Mouse (Mus musculus) activated CD4-positive, CD25-positive, alpha-beta regulatory T cell (primary cell): ENCODE measurements around the gene Hdac5. TPM values are rescaled to one million over a fixed set of nuclear protein-coding genes. Genes with fewer than 3 reads are reported as not detected.

Experiments used
- polyA plus RNA-seq, 2 experiments: library from polyadenylated mRNA; unstranded; fragments of 100-300 nt; shearing (Covaris generic); gene quantifications; one replicate each; pipeline ENCODE4 v1.2.1; 2017

The Hdac5 gene
- 10 to 100 TPM; 23.2 to 25.0 TPM for polyA plus RNA-seq

DNA sequence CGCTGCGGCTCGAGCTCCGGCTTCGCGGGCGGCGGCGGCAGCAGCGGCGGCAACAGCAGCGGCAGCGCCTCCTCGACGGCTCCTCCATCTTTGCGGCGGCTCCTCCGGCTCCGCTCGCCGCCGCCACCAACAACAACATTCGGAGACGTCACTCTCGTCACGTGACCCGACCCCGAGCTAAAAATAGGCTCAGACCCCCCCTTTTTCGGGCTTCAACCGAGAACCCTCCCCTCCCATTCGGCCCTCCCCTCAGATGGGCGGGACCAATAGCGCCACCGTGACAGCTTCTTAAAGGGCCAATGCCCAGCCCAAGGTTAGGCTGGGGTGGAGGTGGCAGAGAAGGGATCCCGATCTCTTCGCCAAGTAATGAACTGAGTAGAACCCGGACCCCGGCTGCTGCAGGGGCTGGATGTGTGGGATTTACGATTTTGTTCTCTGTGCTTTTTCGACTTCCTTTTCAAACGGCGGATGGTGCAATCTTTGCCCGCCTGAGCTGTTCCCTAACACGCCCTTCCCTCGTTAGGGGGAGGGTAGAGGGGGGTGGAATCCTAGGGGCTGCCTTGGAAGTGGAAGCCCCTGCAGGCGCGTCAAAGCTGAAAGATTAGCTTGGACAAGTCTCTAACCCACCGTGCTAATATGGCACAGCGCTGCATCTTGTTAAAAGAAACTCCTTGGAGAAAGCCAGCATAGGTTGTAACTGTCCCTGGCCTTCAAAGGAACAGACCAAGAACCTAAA lies at the start of gene Hdac5:
Hdac5 (minus strand) TSS at position 161 of the 736 bp plus-strand sequence.

GRCm38 (mm10) chr11:102268520-102269244 lies 38.7 kb upstream of the Hdac5 start, which contains the start of gene Asb16:
Asb16 (plus strand) TSS chr11:102268743.

DNA sequence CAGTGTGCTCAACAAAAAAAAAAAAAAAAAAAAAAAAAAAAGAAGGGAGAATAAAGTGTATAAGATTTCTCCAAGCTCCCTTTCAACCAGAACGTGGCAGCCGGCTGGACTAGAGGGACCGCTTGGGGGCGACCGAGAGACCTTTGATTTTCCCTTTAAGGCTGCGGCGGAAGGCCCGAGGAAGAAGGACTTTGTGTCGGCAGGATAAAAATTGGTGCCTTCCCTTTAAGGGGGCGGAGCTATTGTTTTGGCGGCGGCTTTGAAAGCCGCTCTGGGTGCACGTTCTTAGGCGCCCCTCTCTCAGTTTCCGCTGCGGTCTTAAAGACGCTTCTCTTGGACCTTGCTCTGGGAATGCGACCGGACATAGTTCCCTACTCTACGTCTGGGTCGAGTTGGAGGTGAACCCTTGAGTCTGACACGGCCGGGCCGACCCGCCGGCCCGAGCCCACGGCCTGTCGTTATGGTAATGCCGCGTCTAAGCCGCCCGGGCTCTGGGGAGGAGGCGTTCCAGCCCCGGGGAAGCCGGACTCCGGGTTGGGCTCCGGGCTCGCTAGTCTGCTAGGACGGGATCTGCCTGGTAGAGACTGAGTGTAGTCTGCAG lies 18.8 kb upstream of the Hdac5 start, which contains the start of gene BC030867:
BC030867 (plus strand) TSS at position 253 of the 601 bp plus-strand sequence.

DNA sequence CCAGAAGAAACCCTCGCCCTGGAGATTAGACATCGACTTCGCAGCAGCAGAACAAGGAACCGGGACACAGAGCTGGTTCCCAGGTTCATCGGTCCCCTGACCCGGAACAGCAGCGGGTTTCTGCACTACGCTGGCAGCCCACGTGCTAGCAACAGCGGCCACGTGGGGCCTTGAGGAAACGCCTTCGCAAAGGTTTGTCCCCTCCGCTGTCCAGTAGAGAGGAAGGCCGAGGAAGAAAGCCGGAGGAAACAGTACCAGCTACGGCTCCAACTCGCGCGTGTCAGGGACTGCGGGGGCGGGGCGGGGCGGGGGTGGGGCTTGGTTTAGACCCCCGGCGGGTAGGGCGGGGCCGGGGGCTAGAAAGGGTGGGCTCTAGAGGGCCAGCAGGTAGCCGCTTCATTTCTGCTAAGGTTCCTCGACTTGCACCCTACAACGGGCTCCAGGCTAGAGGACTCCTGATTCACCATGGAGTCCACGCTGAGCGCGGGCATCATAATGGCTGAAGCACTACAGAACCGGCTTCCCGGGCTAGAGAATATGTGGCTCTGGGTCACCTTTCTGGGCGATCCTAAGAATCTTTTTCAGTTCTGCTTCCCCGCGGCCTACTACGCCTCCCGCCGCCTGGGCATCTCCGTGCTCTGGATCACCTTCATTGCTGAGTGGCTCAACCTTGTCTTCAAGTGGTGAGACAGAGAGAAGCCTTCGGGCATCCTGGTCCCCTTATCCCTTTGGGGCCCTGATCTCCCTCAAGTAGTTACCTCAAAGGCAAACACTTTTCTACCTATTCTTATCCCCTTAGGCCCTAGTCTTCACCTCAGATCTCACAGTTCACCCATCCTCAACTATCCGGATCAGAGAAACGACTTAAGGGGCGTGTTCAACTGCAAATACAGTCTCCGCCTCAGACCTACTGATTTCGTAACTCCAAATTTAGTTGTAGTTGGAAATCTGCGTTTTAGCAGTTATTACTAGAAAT lies 40.2 kb downstream of the Hdac5 start, which contains the start of gene G6pc3:
G6pc3 (plus strand) TSS at position 160 of the 976 bp plus-strand sequence.

DNA sequence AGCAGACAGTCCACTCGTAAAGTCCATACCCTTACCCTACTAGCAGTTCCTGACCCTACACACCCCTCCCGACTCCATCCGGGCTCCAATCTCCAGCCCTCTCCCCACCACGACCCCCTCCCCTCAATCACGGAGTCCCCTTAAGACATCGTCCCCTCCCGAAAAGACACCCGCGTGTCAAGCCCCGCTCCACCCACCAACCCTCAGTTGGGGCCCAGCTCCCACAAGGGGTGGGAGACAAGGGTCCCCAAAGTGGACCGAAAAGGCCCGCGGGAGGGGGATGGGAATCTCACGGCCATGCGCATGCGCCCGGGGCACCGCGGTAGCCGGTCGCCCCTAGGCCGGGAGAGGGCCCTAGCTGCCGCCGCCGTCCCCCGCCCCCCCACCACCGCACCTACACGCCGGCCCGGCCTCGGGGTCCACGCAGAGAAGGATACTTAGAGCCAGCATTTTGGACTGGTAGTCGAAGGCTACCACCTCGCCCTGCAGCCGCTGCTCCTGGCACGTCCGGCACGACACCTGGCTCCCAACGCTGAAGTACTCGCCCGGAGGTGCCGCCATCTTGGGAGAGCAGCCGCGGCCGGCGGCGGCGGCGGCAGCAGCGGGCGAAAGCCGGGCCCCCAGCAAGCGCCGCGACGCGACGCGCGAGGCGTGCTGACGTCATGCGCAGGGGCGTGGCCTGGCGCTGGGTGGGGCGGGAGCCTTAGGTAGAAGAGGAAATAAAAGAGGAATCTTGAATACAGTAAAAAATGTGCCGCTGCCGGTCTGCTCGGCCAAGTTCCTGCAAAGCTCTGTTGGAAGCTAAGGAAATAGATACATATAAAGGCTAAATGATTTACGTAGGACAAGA lies 45.1 kb downstream of the Hdac5 start, which contains the start of gene Lsm12:
Lsm12 (minus strand) TSS at position 651 of the 850 bp plus-strand sequence.

DNA sequence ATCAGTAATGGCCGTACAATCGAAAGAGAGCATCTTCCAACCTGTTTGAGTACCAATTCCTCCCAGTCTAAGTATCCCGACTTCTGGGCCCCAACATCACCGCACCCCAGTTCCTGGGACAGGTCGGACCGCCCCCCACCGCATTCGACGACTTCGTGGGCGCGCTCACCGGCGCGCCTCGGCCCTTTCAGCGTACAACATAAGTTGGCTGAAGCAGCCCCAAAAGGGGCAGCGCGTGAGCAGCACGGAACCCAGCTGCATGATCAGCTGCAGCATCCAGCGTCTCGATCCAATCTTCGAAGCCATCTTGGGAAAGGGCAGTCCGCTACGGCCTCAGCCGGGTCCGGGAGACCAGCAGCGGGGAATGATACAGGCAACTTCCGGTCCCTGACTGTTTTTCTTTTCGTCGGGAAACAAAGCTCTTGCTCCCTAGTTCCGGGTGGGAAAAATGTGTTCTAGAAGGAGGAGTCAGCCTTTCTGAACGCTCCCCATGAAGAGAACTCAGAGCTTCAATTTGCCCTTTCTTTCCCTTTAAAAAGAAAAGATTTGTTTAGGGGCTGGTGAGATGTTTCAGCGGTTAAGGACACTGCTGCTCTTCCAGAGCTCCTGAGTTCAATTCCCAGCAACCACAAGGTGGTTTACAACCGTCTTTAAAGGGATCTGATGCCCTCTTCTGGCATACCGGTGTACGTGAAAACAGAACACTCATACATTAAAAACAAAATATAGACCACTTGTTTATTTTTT lies 73.8 kb downstream of the Hdac5 start, which contains the start of gene Tmem101:
Tmem101 (minus strand) TSS at position 366 of the 747 bp plus-strand sequence.

DNA sequence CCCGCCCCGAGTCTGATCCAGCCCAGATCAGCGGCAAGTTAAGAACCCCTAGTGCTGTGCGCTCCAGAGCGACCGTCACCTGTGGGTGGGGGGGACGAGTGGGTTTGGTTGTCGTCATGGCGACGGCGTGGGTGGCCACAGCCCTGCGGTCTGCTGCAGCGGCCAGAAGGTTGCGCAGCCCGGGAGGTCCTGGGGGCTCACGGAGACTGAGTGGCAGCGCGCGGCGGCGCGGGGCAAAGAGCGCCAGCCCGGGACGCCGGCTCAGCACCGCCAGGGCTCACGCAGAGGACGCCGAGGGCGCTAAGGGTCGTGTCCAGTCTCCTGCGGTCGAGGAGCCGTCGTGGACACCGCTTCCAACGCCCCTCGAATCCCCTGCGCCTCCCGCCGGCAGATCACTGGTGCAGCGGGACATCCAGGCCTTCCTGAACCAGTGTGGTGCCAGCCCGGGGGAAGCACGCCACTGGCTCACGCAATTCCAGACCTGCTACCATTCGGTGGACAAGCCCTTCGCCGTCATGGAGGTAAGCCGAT lies 84.4 kb downstream of the Hdac5 start, which contains the start of gene Nags:
Nags (plus strand) TSS at position 43 of the 531 bp plus-strand sequence.

Other genes with a start within 250 kb of the Hdac5 start
- not detected for gene Cfap97d1, start 245.9 kb downstream of the Hdac5 start, polyA plus RNA-seq
- gene Dusp3, start 243.2 kb downstream of the Hdac5 start, polyA plus RNA-seq: 1 to 10 TPM in 1 of 2 experiments, under 1 TPM in 1; 0.77 to 1.6 TPM
- gene Mpp3, start 201.7 kb downstream of the Hdac5 start, polyA plus RNA-seq: under 1 TPM; 0.06 to 0.15 TPM
- under 1 TPM in 1 of 2 experiments, not detected in 1; 0.21 TPM for gene Cd300lg, start 188.7 kb downstream of the Hdac5 start, polyA plus RNA-seq
- 1 to 10 TPM; 1.5 to 3.2 TPM for gene Mpp2, start 141.7 kb downstream of the Hdac5 start, polyA plus RNA-seq
- gene Ppy, start 128.8 kb downstream of the Hdac5 start, polyA plus RNA-seq: not detected
- gene Pyy, start 122.3 kb downstream of the Hdac5 start, polyA plus RNA-seq: not detected
- gene Nags, start 84.7 kb downstream of the Hdac5 start, polyA plus RNA-seq: under 1 TPM in 1 of 2 experiments, not detected in 1; 0.14 TPM
- 10 to 100 TPM in 1 of 2 experiments, 1 to 10 TPM in 1; 4.9 to 10.4 TPM for gene Tmem101, start 73.8 kb downstream of the Hdac5 start, polyA plus RNA-seq
- gene Lsm12, start 44.9 kb downstream of the Hdac5 start, polyA plus RNA-seq: 10 to 100 TPM; 71.5 to 99.9 TPM
- gene G6pc3, start 40.5 kb downstream of the Hdac5 start, polyA plus RNA-seq: 10 to 100 TPM; 23.4 to 38.3 TPM
- 1 to 10 TPM; 1.3 to 2.5 TPM for gene BC030867, start 18.7 kb upstream of the Hdac5 start, polyA plus RNA-seq
- not detected for gene Asb16, start 38.6 kb upstream of the Hdac5 start, polyA plus RNA-seq
- gene Tmub2, start 54.8 kb upstream of the Hdac5 start, polyA plus RNA-seq: 10 to 100 TPM; 53.2 to 53.9 TPM
- 10 to 100 TPM; 18.9 to 21.8 TPM for gene Atxn7l3, start 66.5 kb upstream of the Hdac5 start, polyA plus RNA-seq
- gene Ubtf, start 89.6 kb upstream of the Hdac5 start, polyA plus RNA-seq: 100 to 1,000 TPM; 104 to 123 TPM
- 1 to 10 TPM; 3.0 to 3.3 TPM for gene Slc4a1, start 136.0 kb upstream of the Hdac5 start, polyA plus RNA-seq
- 10 to 100 TPM; 25.8 to 29.9 TPM for gene Rundc3a, start 163.2 kb upstream of the Hdac5 start, polyA plus RNA-seq
- 10 to 100 TPM; 78.1 to 93.5 TPM for gene Slc25a39, start 177.8 kb upstream of the Hdac5 start, polyA plus RNA-seq
- 10 to 100 TPM; 42.4 to 63.7 TPM for gene Grn, start 200.1 kb upstream of the Hdac5 start, polyA plus RNA-seq
- under 1 TPM in 1 of 2 experiments, not detected in 1; 0.32 TPM for gene Fam171a2, start 217.5 kb upstream of the Hdac5 start, polyA plus RNA-seq
- 1 to 10 TPM in 1 of 2 experiments, under 1 TPM in 1; 0.64 to 1.1 TPM for gene Itga2b, start 240.0 kb upstream of the Hdac5 start, polyA plus RNA-seq